Mouse (Mus musculus) neural tube, embryonic 12.5 days (tissue): ENCODE measurements around the gene Btg4. TPM values are rescaled to one million over a fixed set of nuclear protein-coding genes. Genes with fewer than 3 reads are reported as not detected.

Experiments
- ATAC-seq: fragments of 200-750 bp; cut with Nextera tagmentation; 2 replicates; pipeline ENCODE4 v1.8.0; 2017; ENCODE audit warnings: low read depth, mild to moderate bottlenecking, moderate TSS enrichment, moderate library complexity; ENCODE audit not compliant: low FRiP score
- H3K27ac ChIP-seq: fragments of 300-500 bp; sonication (generic); 2 replicates; pipeline ENCODE4 v1.5.1; 2016
- H3K27me3 ChIP-seq: fragments of 300-500 bp; sonication (generic); replicated peaks from 2 replicates; pipeline ENCODE4 v1.6.1; 2016; ENCODE audit warnings: mild to moderate bottlenecking
- H3K36me3 ChIP-seq: fragments of 300-500 bp; sonication (generic); 2 replicates; pipeline ENCODE4 v1.6.1; 2016; ENCODE audit warnings: mild to moderate bottlenecking
- H3K4me1 ChIP-seq: fragments of 300-500 bp; sonication (generic); 2 replicates; pipeline ENCODE4 v1.6.1; 2016
- H3K4me2 ChIP-seq: fragments of 300-500 bp; sonication (generic); replicated peaks from 2 replicates; pipeline ENCODE4 v1.6.1; 2016; ENCODE audit warnings: mild to moderate bottlenecking
- H3K4me3 ChIP-seq: fragments of 300-500 bp; sonication (generic); 2 replicates; pipeline ENCODE4 v1.5.1; 2016
- H3K9ac ChIP-seq: fragments of 300-500 bp; sonication (generic); 2 replicates; pipeline ENCODE4 v1.6.1; 2016; ENCODE audit warnings: mild to moderate bottlenecking
- H3K9me3 ChIP-seq: fragments of 300-500 bp; sonication (generic); 2 replicates; pipeline ENCODE4 v1.6.1; 2016; ENCODE audit warnings: mild to moderate bottlenecking
- WGBS: fragments of 180-500 bp; shearing (Covaris S2); methylation state at CpG from one replicate; pipeline ENCODE4 v1.1.7; 2016; 5-methylcytosine and 5-hydroxymethylcytosine counted together
- polyA plus RNA-seq: library from polyadenylated mRNA; unstranded; fragments of >200 nt; fragmentation: Nextera tagmentation; extraction: Ambion mirVana; gene quantifications from 2 replicates; pipeline ENCODE4 v1.2.1, GENCODE M21; 2016

Btg4 gene
- not detected in 2 replicates for polyA plus RNA-seq

GRCm38 (mm10) chr9:51060601-51061000 is at the start of gene Btg4:
Gene Btg4 (plus strand): TSS chr9:51060901.
- 88% methylated on average over 2 of the region's 2 CpGs for WGBS

GRCm38 (mm10) chr9:51013644-51014043 is 47.1 kb upstream of the Btg4 start:
- H3K4me1 ChIP-seq, result peaks cover 3% of the 10 kb centered on the region; the same call in 1 of the 2 replicates
- no peak overlapping the region for H3K4me2 ChIP-seq
- H3K36me3 ChIP-seq, result no peaks in the 10 kb centered on the region
- no peak overlapping the region for H3K4me3 ChIP-seq
- 89% methylated on average over 1 of the region's 1 CpGs for WGBS
- H3K27me3 ChIP-seq, result no peaks in the 10 kb centered on the region; the same call in 1 of the 2 replicates
- no peak overlapping the region for H3K27ac ChIP-seq
- ATAC-seq, result no peak
- no peaks in the 10 kb centered on the region for H3K9me3 ChIP-seq
- no peak overlapping the region for H3K9ac ChIP-seq

More at GRCm38 (mm10) chr9:51060601-51061000, at the start of gene Btg4:
- Histone ChIP-seq H3K27ac (no peak within 1 kb of the TSS), H3K27me3 (no peaks in the 10 kb centered on the region), H3K36me3 (no peaks in the 10 kb centered on the region), H3K4me3 (no peak within 1 kb of the TSS), H3K9me3 (no peaks in the 10 kb centered on the region), H3K9ac (no peak within 1 kb of the TSS), H3K4me1 (no peaks in the 10 kb centered on the region), H3K4me2 (no peak within 1 kb of the TSS)
- no peak for ATAC-seq

- Histone ChIP-seq H3K4me3 (no peak overlapping the region), H3K4me2 (no peak overlapping the region), H3K9ac (no peak overlapping the region), H3K36me3 (no peaks in the 10 kb centered on the region), H3K9me3 (no peaks in the 10 kb centered on the region), H3K4me1 (no peaks in the 10 kb centered on the region), H3K27ac (no peak overlapping the region), H3K27me3 (no peaks in the 10 kb centered on the region; the same call in 1 of the 2 replicates)
- 54% methylated on average over 4 of the region's 4 CpGs for WGBS
- ATAC-seq, result no peak
Measured at GRCm38 (mm10) chr9:51015732-51016131, 45.0 kb upstream of the Btg4 start.

- WGBS, result 84% methylated on average over 7 of the region's 7 CpGs
- Histone ChIP-seq H3K4me2 (no peak overlapping the region), H3K27ac (no peak overlapping the region), H3K36me3 (no peaks in the 10 kb centered on the region), H3K4me3 (no peak overlapping the region), H3K9ac (no peak overlapping the region), H3K27me3 (no peaks in the 10 kb centered on the region), H3K9me3 (no peaks in the 10 kb centered on the region), H3K4me1 (no peaks in the 10 kb centered on the region)
- ATAC-seq, result no peak
Measured at GRCm38 (mm10) chr9:51019670-51020069, 41.0 kb upstream of the Btg4 start.

DNA sequence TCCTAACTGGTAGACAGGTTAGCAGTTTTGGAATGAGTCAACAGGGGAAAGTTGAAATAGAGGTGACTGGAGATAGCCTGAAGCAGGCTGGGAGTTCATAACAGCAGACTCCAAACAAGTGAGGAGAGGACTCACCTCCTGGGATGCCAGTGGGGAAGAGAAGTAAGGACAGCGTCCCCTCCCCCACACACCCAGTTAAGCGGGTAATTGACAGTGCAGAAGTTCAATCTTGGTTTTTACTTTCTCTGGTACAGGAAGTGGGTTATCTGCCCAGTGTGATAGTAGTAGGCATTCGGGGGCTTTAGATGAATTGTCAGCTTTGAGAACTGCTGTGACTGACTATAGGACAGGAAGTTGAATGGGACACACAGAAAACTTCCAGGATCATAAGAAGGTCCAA is 40.4 kb upstream of the Btg4 start:
- no peak overlapping the region for H3K4me3 ChIP-seq
- H3K4me1 ChIP-seq, result no peaks in the 10 kb centered on the region
- H3K27ac ChIP-seq, result no peak overlapping the region
- H3K36me3 ChIP-seq, result no peaks in the 10 kb centered on the region
- H3K27me3 ChIP-seq, result no peaks in the 10 kb centered on the region
- whole genome bisulfite sequencing, result 80% methylated on average over 3 of the region's 3 CpGs
- no peak for ATAC-seq
- H3K9ac ChIP-seq, result no peak overlapping the region
- H3K4me2 ChIP-seq, result no peak overlapping the region
- no peaks in the 10 kb centered on the region for H3K9me3 ChIP-seq

DNA sequence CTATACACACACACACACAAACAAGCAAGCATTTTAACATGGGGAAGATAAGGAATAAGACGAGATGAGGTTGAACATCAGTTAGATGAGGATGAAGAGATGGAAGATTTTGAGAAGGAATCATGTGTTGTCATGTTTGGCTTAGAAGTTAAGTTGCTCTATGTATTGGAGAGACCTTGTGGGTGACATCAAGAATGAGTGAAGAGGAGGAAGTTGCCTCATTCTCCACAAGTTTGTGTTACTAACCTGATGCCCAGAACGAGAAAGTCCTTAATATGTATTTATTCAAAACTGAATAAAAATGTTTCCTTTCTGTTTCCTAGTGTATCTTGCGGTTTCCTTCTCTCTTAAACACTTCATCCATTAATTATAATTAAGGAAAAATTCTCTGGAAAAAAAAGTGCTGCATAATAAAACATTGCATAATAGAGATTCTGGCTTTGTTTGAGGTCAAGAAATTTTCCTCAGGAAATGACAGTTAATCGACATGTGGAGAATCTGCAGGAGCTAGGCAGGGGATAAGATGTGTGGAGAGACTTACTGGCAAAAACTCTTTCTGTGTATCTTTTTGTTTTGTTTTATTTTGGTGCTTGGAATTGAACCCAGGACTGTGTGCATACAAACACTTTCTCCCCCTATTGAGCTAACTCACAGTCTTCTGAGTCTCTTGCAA is 39.4 kb upstream of the Btg4 start:
- WGBS, result 86% methylated on average over 4 of the region's 4 CpGs
- ATAC-seq, result no peak
- H3K9me3 ChIP-seq, result no peaks in the 10 kb centered on the region
- H3K27ac ChIP-seq, result no peak overlapping the region
- H3K4me2 ChIP-seq, result no peak overlapping the region
- no peaks in the 10 kb centered on the region for H3K4me1 ChIP-seq
- H3K9ac ChIP-seq, result no peak overlapping the region
- no peak overlapping the region for H3K4me3 ChIP-seq
- H3K27me3 ChIP-seq, result no peaks in the 10 kb centered on the region
- no peaks in the 10 kb centered on the region for H3K36me3 ChIP-seq

DNA sequence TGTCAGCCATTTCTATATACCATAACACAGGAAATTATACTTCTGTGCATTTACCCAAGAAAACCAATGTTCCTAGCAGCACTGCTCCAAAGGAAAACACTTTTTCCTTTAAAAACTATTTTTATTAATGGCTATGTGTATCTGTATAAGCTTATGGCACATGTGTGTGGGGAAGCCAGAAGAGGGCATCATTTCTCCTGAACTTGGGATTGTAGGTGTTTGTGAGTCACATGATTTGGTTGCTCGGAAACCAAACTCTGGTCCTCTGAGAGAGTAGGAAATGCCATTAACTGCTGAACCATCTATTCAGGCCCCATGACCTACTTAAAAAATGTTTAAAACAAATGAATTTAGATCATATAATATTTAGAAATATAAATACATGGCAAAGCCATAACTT is 33.7 kb upstream of the Btg4 start:
- 80% methylated on average over 1 of the region's 1 CpGs for WGBS
- Histone ChIP-seq H3K4me2 (no peak overlapping the region), H3K36me3 (no peaks in the 10 kb centered on the region)

GRCm38 (mm10) chr9:51030147-51030546 is 30.6 kb upstream of the Btg4 start:
- no peak for ATAC-seq
- H3K4me1 ChIP-seq, result no peaks in the 10 kb centered on the region
- no peak overlapping the region for H3K4me2 ChIP-seq
- no peak overlapping the region for H3K27ac ChIP-seq
- no peaks in the 10 kb centered on the region for H3K9me3 ChIP-seq
- no peaks in the 10 kb centered on the region for H3K36me3 ChIP-seq
- WGBS, result 67% methylated on average over 1 of the region's 1 CpGs
- H3K27me3 ChIP-seq, result no peaks in the 10 kb centered on the region
- no peak overlapping the region for H3K4me3 ChIP-seq
- no peak overlapping the region for H3K9ac ChIP-seq

More for the DNA sequence above, 33.7 kb upstream of the Btg4 start:
- Histone ChIP-seq H3K9me3 (no peaks in the 10 kb centered on the region), H3K4me3 (no peak overlapping the region), H3K27me3 (no peaks in the 10 kb centered on the region), H3K4me1 (no peaks in the 10 kb centered on the region), H3K9ac (no peak overlapping the region), H3K27ac (no peak overlapping the region)
- no peak for ATAC-seq

DNA sequence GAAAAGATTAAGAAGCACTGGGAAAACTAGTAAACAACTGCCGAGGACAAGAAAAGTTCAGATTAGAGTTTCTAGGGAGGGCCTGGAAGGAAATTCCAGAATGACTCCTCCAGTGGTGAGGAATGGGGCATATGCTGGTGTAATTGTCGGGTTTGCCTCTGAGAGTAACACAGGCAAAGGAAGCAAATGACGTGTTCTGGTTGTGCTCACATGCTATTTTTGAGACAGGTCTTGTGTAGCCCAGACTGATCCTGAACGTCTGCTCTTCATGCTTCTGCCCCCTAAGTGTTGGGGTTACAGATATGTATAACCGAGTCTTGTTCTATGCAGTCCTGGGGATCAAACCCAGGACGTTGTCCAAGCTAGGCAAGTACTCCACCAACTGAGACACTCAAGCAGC is 29.1 kb upstream of the Btg4 start:
- no peak for ATAC-seq
- Histone ChIP-seq H3K4me1 (no peaks in the 10 kb centered on the region), H3K27me3 (no peaks in the 10 kb centered on the region), H3K36me3 (no peaks in the 10 kb centered on the region), H3K4me2 (no peak overlapping the region), H3K4me3 (no peak overlapping the region), H3K9ac (no peak overlapping the region), H3K9me3 (no peaks in the 10 kb centered on the region), H3K27ac (no peak overlapping the region)
- 74% methylated on average over 6 of the region's 6 CpGs for WGBS

GRCm38 (mm10) chr9:51032291-51032690 is 28.4 kb upstream of the Btg4 start:
- no peak for ATAC-seq

DNA sequence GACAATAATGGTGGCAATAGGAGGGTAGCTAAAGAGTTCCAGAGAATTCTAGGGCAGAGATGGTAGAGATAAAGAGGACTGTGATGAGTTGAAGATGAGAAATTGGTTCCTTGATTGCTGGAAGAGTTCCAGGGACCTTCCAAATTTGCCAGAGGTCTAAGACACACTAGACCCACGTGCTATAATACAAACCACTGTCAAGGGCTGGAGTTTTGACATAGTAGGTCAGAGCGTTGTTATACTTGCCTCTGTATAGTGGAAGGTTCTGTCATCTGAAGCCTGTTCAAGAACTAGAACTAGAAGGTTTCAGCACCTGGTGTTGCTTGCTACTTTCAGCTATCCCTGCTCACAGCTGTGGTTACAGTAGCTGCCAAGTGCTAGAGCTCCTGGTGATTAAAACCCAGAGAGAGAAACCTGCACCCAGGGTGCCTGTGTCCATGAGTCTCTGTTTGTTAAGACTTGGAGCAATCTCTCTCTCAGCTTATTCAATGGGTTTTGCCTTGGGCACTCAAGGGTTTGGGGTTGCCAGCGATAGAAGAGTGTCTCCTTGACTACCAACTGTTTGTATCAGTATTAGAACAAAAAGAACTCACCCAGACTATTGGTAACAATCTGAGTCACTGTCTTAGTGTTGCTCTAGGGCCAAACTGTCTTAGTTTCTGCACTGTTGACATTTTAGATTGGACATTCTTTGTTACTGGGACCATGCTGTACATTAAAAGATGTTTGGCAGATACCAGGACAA is 27.7 kb upstream of the Btg4 start:
- H3K36me3 ChIP-seq, result no peaks in the 10 kb centered on the region

More at GRCm38 (mm10) chr9:51032291-51032690, 28.4 kb upstream of the Btg4 start:
- Histone ChIP-seq H3K9ac (no peak overlapping the region), H3K27me3 (no peaks in the 10 kb centered on the region), H3K27ac (no peak overlapping the region), H3K4me2 (no peak overlapping the region), H3K9me3 (no peaks in the 10 kb centered on the region), H3K4me1 (no peaks in the 10 kb centered on the region), H3K36me3 (no peaks in the 10 kb centered on the region), H3K4me3 (no peak overlapping the region)
- 41% methylated on average over 8 of the region's 8 CpGs for WGBS

GRCm38 (mm10) chr9:51041491-51041980 is 19.2 kb upstream of the Btg4 start:
- Histone ChIP-seq H3K27ac (no peak overlapping the region), H3K36me3 (no peaks in the 10 kb centered on the region), H3K4me3 (no peak overlapping the region), H3K9me3 (no peaks in the 10 kb centered on the region), H3K4me1 (no peaks in the 10 kb centered on the region), H3K9ac (no peak overlapping the region), H3K4me2 (no peak overlapping the region), H3K27me3 (no peaks in the 10 kb centered on the region)
- no peak for ATAC-seq
- 92% methylated on average over 7 of the region's 7 CpGs for WGBS

More for the DNA sequence above, 27.7 kb upstream of the Btg4 start:
- no peak overlapping the region for H3K4me3 ChIP-seq
- H3K9ac ChIP-seq, result no peak overlapping the region
- no peak overlapping the region for H3K27ac ChIP-seq
- no peaks in the 10 kb centered on the region for H3K9me3 ChIP-seq
- no peaks in the 10 kb centered on the region for H3K4me1 ChIP-seq
- H3K27me3 ChIP-seq, result no peaks in the 10 kb centered on the region
- WGBS, result 77% methylated on average over 3 of the region's 3 CpGs
- no peak overlapping the region for H3K4me2 ChIP-seq
- ATAC-seq, result no peak
